Comparison of ENCODE assay signal across 8 mouse cellular contexts in the genomic region with DNA sequence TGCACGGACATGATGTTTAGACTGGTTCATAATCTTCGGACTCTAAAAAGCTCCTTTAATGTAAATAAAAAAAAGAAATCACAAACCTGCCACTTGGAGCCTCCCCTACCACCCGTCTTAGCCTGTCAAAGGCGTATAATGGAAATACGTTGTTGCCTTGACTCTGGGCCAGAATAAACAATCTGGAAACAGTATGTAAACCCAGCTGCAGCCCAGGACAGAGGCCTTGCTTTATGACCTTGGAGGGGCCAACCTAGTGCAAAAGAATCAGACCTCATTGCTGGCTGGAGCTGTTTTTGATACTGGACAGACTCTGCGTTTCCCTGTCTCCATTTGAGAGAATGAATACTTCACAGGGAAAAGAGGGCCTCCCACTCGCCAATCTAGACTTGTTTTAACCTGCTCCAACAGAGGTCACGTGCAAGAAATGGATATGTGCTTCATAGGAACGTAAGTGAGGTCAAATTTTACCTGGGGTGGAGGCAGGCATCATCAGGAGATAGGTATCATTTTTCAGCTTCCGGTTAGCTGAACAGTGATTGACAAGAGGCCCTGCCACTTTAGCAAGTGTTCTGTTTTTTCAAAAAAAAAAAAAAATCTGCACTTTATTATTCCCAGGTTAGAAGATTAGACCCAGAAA.
A peak's percentile ranks its signal among the peaks of the same experiment; 100 is the strongest.
DNase-seq lines count a peak whose midpoint lies in the region; ATAC-seq and TF ChIP-seq lines count a peak whose summit lies in the region.

No protein-coding gene starts in this region.

- ATAC-seq in forebrain, postnatal 0 days, result no peak
- ATAC-seq in lung, embryonic 15.5 days (ENCODE audit: borderline replicate concordance, extremely low read depth, low FRiP score, low TSS enrichment), result peak; percentile 81
- peak; percentile 60 for ATAC-seq in inflammation-experienced regulatory T-cells, adult 6 months

- H3K9me3 ChIP-seq in forebrain, embryonic 10.5 days, result no peaks in the 10 kb centered on the region
- H3K9me3 ChIP-seq in forebrain, postnatal 0 days (ENCODE audit: low read length), result no peaks in the 10 kb centered on the region
- H3K9me3 ChIP-seq in lung, embryonic 15.5 days, result no peaks in the 10 kb centered on the region

- H3K27me3 ChIP-seq in forebrain, embryonic 10.5 days (ENCODE audit: poor library complexity, severe bottlenecking), result no peaks in the 10 kb centered on the region
- no peaks in the 10 kb centered on the region for H3K27me3 ChIP-seq in forebrain, postnatal 0 days (ENCODE audit: insufficient read depth, low read length)
- no peaks in the 10 kb centered on the region for H3K27me3 ChIP-seq in lung, embryonic 15.5 days
- no peaks in the 10 kb centered on the region for H3K27me3 ChIP-seq in small intestine, adult 2 months (ENCODE audit: control insufficient read depth, insufficient read depth, low read length)

- no peak overlapping the region for H3K4me2 ChIP-seq in forebrain, postnatal 0 days (ENCODE audit: low read depth)
- peak overlapping the region; percentile 28 for H3K4me2 ChIP-seq in lung, embryonic 15.5 days

- TF ChIP-seq CTCF in forebrain, postnatal 0 days (IDR thresholded peaks at IDR 0.05; ENCODE audit: low read depth), result no peak
- no peak for TF ChIP-seq CTCF in lung, adult 2 months (IDR thresholded peaks at IDR 0.05; ENCODE audit: insufficient read depth, low read length)
- TF ChIP-seq CTCF in small intestine, adult 2 months (IDR thresholded peaks at IDR 0.05; ENCODE audit: extremely low read depth, insufficient read length, insufficient replicate concordance, low read depth, low read length), result no peak

- no peak overlapping the region for H3K4me3 ChIP-seq in forebrain, embryonic 10.5 days
- H3K4me3 ChIP-seq in forebrain, postnatal 0 days (ENCODE audit: low read depth, low read length), result no peak overlapping the region
- no peak overlapping the region for H3K4me3 ChIP-seq in lung, embryonic 15.5 days
- no peak overlapping the region for H3K4me3 ChIP-seq in lung, adult 2 months (replicated peaks; ENCODE audit: extremely low read depth, low read depth, low read length)
- peak overlapping the region; percentile 50; the same call in 1 of the 2 replicates for H3K4me3 ChIP-seq in small intestine, adult 2 months (ENCODE audit: low read depth, low read length)

- no peak for DNase-seq in forebrain, embryonic 10.5 days (ENCODE audit: extremely low spot score, low spot score)
- DNase-seq in forebrain, postnatal 0 days, result no peak
- DNase-seq in lung, adult 2 months, result no peak
- DNase-seq in right cerebral cortex, adult 18-20 months, result no peak
- no peak for DNase-seq in frontal cortex, postnatal 14 days (ENCODE audit: low spot score in 2 of 2)

- no peaks in the 10 kb centered on the region for H3K36me3 ChIP-seq in forebrain, embryonic 10.5 days (replicated peaks)
- H3K36me3 ChIP-seq in forebrain, postnatal 0 days (ENCODE audit: insufficient read depth), result no peaks in the 10 kb centered on the region
- no peaks in the 10 kb centered on the region for H3K36me3 ChIP-seq in lung, embryonic 15.5 days
- H3K36me3 ChIP-seq in small intestine, adult 2 months (ENCODE audit: control insufficient read depth, insufficient read depth, low read length), result no peaks in the 10 kb centered on the region

- peaks cover 39% of the 10 kb centered on the region for H3K4me1 ChIP-seq in forebrain, embryonic 10.5 days
- H3K4me1 ChIP-seq in forebrain, postnatal 0 days (ENCODE audit: insufficient read depth), result no peaks in the 10 kb centered on the region
- peaks cover 30% of the 10 kb centered on the region for H3K4me1 ChIP-seq in lung, embryonic 15.5 days
- H3K4me1 ChIP-seq in lung, adult 2 months (ENCODE audit: control insufficient read depth, insufficient read depth, low read length), result no peaks in the 10 kb centered on the region; the same call in 1 of the 2 replicates
- H3K4me1 ChIP-seq in small intestine, adult 2 months (ENCODE audit: control insufficient read depth, insufficient read depth, insufficient read length, low read length), result peaks cover 6% of the 10 kb centered on the region; the same call in 1 of the 2 replicates

- 0 out of 2 replicates have a peak overlapping the region, but pooled peaks have one; percentile 35 for H3K27ac ChIP-seq in forebrain, embryonic 10.5 days
- H3K27ac ChIP-seq in forebrain, postnatal 0 days (ENCODE audit: low read depth, low read length), result no peak overlapping the region
- H3K27ac ChIP-seq in lung, embryonic 15.5 days, result peak overlapping the region; percentile 57
- peak overlapping the region; percentile 37; the same call in 1 of the 2 replicates for H3K27ac ChIP-seq in small intestine, adult 2 months (ENCODE audit: insufficient read depth, low read depth, low read length)

- no peak overlapping the region for H3K9ac ChIP-seq in forebrain, postnatal 0 days
- H3K9ac ChIP-seq in lung, embryonic 15.5 days, result no peak overlapping the region

- 70% methylated on average over 10 of the region's 10 CpGs for WGBS in forebrain, embryonic 10.5 days
- 72% methylated on average over 10 of the region's 10 CpGs for WGBS in forebrain, postnatal 0 days
- 11% methylated on average over 10 of the region's 10 CpGs for WGBS in lung, embryonic 15.5 days
- 37% methylated on average over 10 of the region's 10 CpGs for WGBS in lung, adult 2 months
- 25% methylated on average over 10 of the region's 10 CpGs for WGBS in small intestine, adult 2 months

- TF ChIP-seq POLR2A in lung, adult 2 months (IDR thresholded peaks at IDR 0.05; ENCODE audit: borderline replicate concordance, extremely low read depth, low read depth, low read length), result no peak
- TF ChIP-seq POLR2A in small intestine, adult 2 months (IDR thresholded peaks at IDR 0.05; ENCODE audit: low read depth, low read length), result no peak
